Mouse (Mus musculus) kidney, embryonic 14.5 days (tissue): ENCODE data around the gene Pacsin2. TPM values are rescaled to one million over a fixed set of nuclear protein-coding genes. Genes with fewer than 3 reads are reported as not detected.
"Not testable (repeated sequence)": the region's sequence is repeated elsewhere in the genome, so short reads cannot be mapped to it uniquely, and the experiment has no call there.

Experiments used
- ATAC-seq: fragments of 200-750 bp; cut with Nextera tagmentation; 2 replicates; pipeline ENCODE4 v1.8.0; 2017; ENCODE audit warnings: moderate number of reproducible peaks, mild to moderate bottlenecking, moderate TSS enrichment, moderate library complexity; ENCODE audit not compliant: low FRiP score, low TSS enrichment
- H3K27ac ChIP-seq: fragments of 300-500 bp; sonication (generic); 2 replicates; pipeline ENCODE4 v1.5.1; 2014; ENCODE audit warnings: low read depth, mild to moderate bottlenecking, low read length, moderate library complexity, mixed read lengths
- H3K27me3 ChIP-seq: fragments of 300-500 bp; sonication (generic); 2 replicates; pipeline ENCODE4 v1.6.1; 2014; ENCODE audit warnings: mild to moderate bottlenecking, low read length; ENCODE audit not compliant: control insufficient read depth, insufficient read depth
- H3K36me3 ChIP-seq: fragments of 300-500 bp; sonication (generic); 2 replicates; pipeline ENCODE4 v1.6.1; 2014; ENCODE audit warnings: low read length, mixed read lengths; ENCODE audit not compliant: control insufficient read depth, insufficient read depth
- H3K4me1 ChIP-seq: fragments of 300-500 bp; sonication (generic); 2 replicates; pipeline ENCODE4 v1.6.1; 2014; ENCODE audit warnings: low read length, mixed read lengths; ENCODE audit not compliant: control insufficient read depth, insufficient read depth
- H3K4me2 ChIP-seq: fragments of 300-500 bp; sonication (generic); replicated peaks from 2 replicates; pipeline ENCODE4 v1.6.1; 2014; ENCODE audit warnings: low read depth, mild to moderate bottlenecking, low read length
- H3K4me3 ChIP-seq: fragments of 300-500 bp; sonication (generic); 2 replicates; pipeline ENCODE4 v1.5.1; 2014; ENCODE audit warnings: mild to moderate bottlenecking, low read length
- H3K9ac ChIP-seq: fragments of 300-500 bp; sonication (generic); 2 replicates; pipeline ENCODE4 v1.6.1; 2014; ENCODE audit warnings: low read depth, mild to moderate bottlenecking, low read length, moderate library complexity
- H3K9me3 ChIP-seq: fragments of 300-500 bp; sonication (generic); 2 replicates; pipeline ENCODE4 v1.6.1; 2016; ENCODE audit warnings: low read length; ENCODE audit not compliant: control insufficient read depth
- WGBS: fragments of 180-500 bp; shearing (Covaris S2); extraction: QIAGEN DNeasy Blood & Tissue Kit; methylation state at CpG from one replicate; pipeline ENCODE4 v1.1.7; 2014; 5-methylcytosine and 5-hydroxymethylcytosine counted together
- polyA plus RNA-seq: library from polyadenylated mRNA; unstranded; fragments of >200 nt; fragmentation: Nextera tagmentation; extraction: Ambion mirVana; gene quantifications from 2 replicates; pipeline ENCODE4 v1.2.1, GENCODE M21; 2014

The Pacsin2 gene
- polyA plus RNA-seq, 1 experiment from 2014 or later = 64.2 TPM

GRCm38 (mm10) chr15:83365697-83366096 is 98.7 kb downstream of the Pacsin2 start:
- H3K4me2 ChIP-seq = no peak overlapping the region
- no peak overlapping the region for H3K4me3 ChIP-seq
- no peaks in the 10 kb centered on the region for H3K36me3 ChIP-seq
- H3K9me3 ChIP-seq = no peaks in the 10 kb centered on the region
- no peaks in the 10 kb centered on the region for H3K4me1 ChIP-seq
- H3K9ac ChIP-seq = no peak overlapping the region
- no peaks in the 10 kb centered on the region for H3K27me3 ChIP-seq
- H3K27ac ChIP-seq = no peak overlapping the region
- ATAC-seq = no peak

GRCm38 (mm10) chr15:83364194-83364593 is 100.2 kb downstream of the Pacsin2 start:
- no peak for ATAC-seq
- H3K36me3 ChIP-seq = no peaks in the 10 kb centered on the region
- H3K4me3 ChIP-seq = no peak overlapping the region
- H3K27me3 ChIP-seq = no peaks in the 10 kb centered on the region
- no peaks in the 10 kb centered on the region for H3K9me3 ChIP-seq
- H3K27ac ChIP-seq = no peak overlapping the region
- H3K9ac ChIP-seq = no peak overlapping the region
- no peaks in the 10 kb centered on the region for H3K4me1 ChIP-seq
- 74% methylated on average over 3 of the region's 3 CpGs for WGBS
- no peak overlapping the region for H3K4me2 ChIP-seq

GRCm38 (mm10) chr15:83362813-83363212 is 101.6 kb downstream of the Pacsin2 start:
- not testable (repeated sequence) for H3K9ac ChIP-seq, H3K4me1 ChIP-seq, H3K4me2 ChIP-seq, ATAC-seq, H3K4me3 ChIP-seq, H3K27me3 ChIP-seq, H3K27ac ChIP-seq, H3K36me3 ChIP-seq, H3K9me3 ChIP-seq
- 85% methylated on average over 1 of the region's 1 CpGs for WGBS

DNA sequence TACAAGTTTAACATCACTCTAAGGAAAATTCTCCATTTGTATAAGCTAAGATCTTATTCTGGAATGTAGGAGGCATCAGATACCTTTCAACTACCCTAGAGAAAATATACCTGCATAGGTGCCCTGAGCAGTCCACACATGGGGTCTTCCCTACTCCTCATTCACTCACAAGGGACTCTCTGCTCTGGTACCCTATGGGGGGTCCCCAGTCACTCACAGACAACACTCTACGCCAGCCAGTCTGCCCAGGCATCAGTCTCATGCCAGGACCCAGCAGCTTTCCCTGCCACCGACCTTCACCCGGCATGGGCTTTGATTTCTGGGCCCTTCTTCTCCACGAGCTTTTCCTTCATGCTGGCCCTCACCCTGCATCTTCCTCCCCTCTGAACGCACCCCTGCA is 103.5 kb downstream of the Pacsin2 start:
- not testable (repeated sequence) for H3K9ac ChIP-seq, H3K9me3 ChIP-seq, ATAC-seq, H3K4me3 ChIP-seq, H3K27ac ChIP-seq, H3K27me3 ChIP-seq, H3K4me1 ChIP-seq, H3K4me2 ChIP-seq, H3K36me3 ChIP-seq
- WGBS = 73% methylated on average over 4 of the region's 5 CpGs

- Histone ChIP-seq H3K4me1 (no peaks in the 10 kb centered on the region), H3K36me3 (no peaks in the 10 kb centered on the region), H3K4me3 (no peak overlapping the region), H3K27me3 (no peaks in the 10 kb centered on the region), H3K4me2 (no peak overlapping the region), H3K9ac (no peak overlapping the region), H3K9me3 (no peaks in the 10 kb centered on the region), H3K27ac (no peak overlapping the region)
- no peak for ATAC-seq
- 87% methylated on average over 3 of the region's 3 CpGs for whole genome bisulfite sequencing
Measured at GRCm38 (mm10) chr15:83360140-83360539, 104.3 kb downstream of the Pacsin2 start.

DNA sequence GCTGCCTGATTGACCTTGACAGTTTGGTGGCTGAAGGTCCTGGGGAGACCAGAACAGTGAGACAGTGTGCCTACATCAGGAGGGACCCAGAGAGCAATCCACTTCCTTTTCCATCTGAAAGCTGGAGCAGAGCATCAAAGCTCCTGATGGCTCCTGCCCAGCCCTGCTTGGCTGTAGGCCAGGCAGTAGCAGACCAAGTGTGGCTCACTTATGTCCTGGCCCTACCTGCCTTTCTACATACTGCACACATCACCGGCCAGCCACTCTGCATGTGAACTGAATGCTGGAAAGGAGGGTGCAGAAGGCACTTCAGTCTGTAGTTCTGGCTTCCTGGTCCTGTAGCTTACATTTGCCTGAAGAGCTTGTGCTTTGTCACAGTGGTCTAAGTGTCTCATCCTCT is 105.9 kb downstream of the Pacsin2 start:
- no peaks in the 10 kb centered on the region for H3K27me3 ChIP-seq
- H3K4me3 ChIP-seq = no peak overlapping the region
- WGBS = 82% methylated on average over 1 of the region's 1 CpGs
- ATAC-seq = no peak
- no peaks in the 10 kb centered on the region for H3K36me3 ChIP-seq
- H3K27ac ChIP-seq = no peak overlapping the region
- no peak overlapping the region for H3K4me2 ChIP-seq
- H3K4me1 ChIP-seq = no peaks in the 10 kb centered on the region
- H3K9ac ChIP-seq = no peak overlapping the region
- H3K9me3 ChIP-seq = no peaks in the 10 kb centered on the region

DNA sequence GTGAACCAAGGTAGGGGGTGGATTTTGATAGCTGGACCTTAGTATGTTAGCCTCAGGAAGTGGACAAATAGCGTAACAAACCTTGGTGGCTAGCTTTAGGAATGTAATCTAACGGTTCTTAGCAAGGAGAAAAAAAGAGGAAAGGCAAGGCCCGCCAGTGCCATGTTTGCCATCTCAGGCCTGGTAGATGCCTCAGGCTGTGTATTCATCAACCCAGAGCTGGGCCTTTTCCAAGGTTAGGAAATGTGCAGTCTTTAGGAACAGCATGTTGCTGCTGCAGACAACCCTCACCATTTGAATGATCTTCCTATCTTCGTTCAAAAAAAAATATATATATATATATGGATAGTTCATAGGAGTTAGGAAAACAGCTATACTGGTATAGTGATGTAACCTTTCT is 112.9 kb downstream of the Pacsin2 start:
- peaks cover 14% of the 10 kb centered on the region; the same call in 1 of the 2 replicates for H3K4me1 ChIP-seq
- 82% methylated on average over 4 of the region's 4 CpGs for WGBS
- no peak for ATAC-seq
- no peak overlapping the region for H3K27ac ChIP-seq
- H3K36me3 ChIP-seq = no peaks in the 10 kb centered on the region
- no peaks in the 10 kb centered on the region for H3K9me3 ChIP-seq
- H3K4me2 ChIP-seq = no peak overlapping the region
- H3K9ac ChIP-seq = no peak overlapping the region
- no peak overlapping the region for H3K4me3 ChIP-seq
- no peaks in the 10 kb centered on the region for H3K27me3 ChIP-seq

GRCm38 (mm10) chr15:83350859-83351258 is 113.5 kb downstream of the Pacsin2 start:
- H3K4me1 ChIP-seq = peaks cover 14% of the 10 kb centered on the region; the same call in 1 of the 2 replicates
- WGBS = 42% methylated on average over 2 of the region's 2 CpGs
- H3K36me3 ChIP-seq = no peaks in the 10 kb centered on the region
- no peak overlapping the region; the same call in 1 of the 2 replicates for H3K4me3 ChIP-seq
- no peak for ATAC-seq
- H3K27ac ChIP-seq = no peak overlapping the region
- H3K4me2 ChIP-seq = peak overlapping the region; percentile 91
- peak overlapping the region; percentile 85 for H3K9ac ChIP-seq
- no peaks in the 10 kb centered on the region for H3K9me3 ChIP-seq
- H3K27me3 ChIP-seq = no peaks in the 10 kb centered on the region

DNA sequence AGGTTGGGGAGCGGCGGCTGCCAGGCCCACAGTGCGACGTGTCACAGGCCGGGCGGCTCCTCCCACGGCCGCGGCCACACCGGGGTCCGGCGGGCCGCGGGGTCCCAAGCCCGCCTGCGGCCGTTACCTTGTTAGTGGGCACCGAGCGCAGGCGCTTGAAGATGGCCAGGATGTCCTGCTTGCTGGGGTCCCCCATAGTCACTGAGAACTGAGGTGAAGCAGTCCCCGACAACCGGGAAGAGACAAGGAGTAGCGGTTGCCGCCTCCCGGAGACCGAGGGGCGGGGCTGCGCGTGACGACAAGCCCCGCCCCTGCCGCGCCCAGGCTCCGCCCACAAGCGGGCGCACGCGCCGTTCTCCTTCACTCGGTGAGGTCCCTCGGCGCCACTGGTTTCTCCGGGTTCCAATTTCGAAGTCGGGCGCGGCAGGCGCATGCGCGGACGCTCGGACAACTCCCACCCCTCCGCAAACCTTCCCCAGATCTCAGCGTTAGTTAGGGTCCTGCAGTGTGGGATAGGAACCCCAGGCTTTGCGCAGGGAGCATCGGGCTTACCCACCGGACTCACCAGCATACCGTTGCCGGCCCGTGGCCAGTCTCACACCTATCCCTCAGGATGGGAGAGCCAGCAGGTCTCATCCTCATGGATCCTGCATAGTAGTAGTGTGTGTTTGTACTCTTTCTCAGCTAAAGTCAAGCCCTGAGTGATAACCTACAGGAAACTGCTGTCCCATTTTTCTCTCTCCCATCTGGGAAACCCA is 114.3 kb downstream of the Pacsin2 start, which contains the start of gene Arfgap3:
TSS of gene Arfgap3 (minus strand) at position 294 of the 758 bp plus-strand sequence.
- under 1% methylated on average over 58 of the region's 60 CpGs for WGBS
- H3K9me3 ChIP-seq = no peaks in the 10 kb centered on the region
- H3K4me1 ChIP-seq = peaks cover 14% of the 10 kb centered on the region; the same call in 1 of the 2 replicates
- H3K36me3 ChIP-seq = 0 out of 2 replicates have a peak, but pooled peaks cover under 1% of the 10 kb centered on the region
- peak; percentile 92 for ATAC-seq
- H3K4me3 ChIP-seq = peak within 1 kb of the TSS; percentile 88
- peak within 1 kb of the TSS; percentile 85 for H3K9ac ChIP-seq
- H3K27ac ChIP-seq = peak within 1 kb of the TSS; percentile 59; the same call in 1 of the 2 replicates
- H3K27me3 ChIP-seq = no peaks in the 10 kb centered on the region
- peak within 1 kb of the TSS; percentile 91 for H3K4me2 ChIP-seq
